Mouse (Mus musculus) cerebellum, adult 2 months (tissue): ENCODE measurements around the gene Olfr1118. TPM values are rescaled to one million over a fixed set of nuclear protein-coding genes. Genes with fewer than 3 reads are reported as not detected.
"Not testable (repeated sequence)": the region's sequence is repeated elsewhere in the genome, so short reads cannot be mapped to it uniquely, and the experiment has no call there.

Experiments used
- DNase-seq, 2 experiments: peaks; one replicate each; pipeline ENCODE4 v3.0.0; 2021
- H3K27ac ChIP-seq: fragments of 200-500 bp; 2 replicates; pipeline ENCODE4 v1.5.1; 2012; ENCODE audit warnings: low read length, control low read depth, inconsistent platforms; ENCODE audit not compliant: insufficient read depth
- H3K27me3 ChIP-seq: fragments of 200-500 bp; 2 replicates; pipeline ENCODE4 v1.6.1; 2012; ENCODE audit warnings: inconsistent platforms, mild to moderate bottlenecking, low read length, moderate library complexity; ENCODE audit not compliant: control insufficient read depth, insufficient read depth
- H3K4me1 ChIP-seq: fragments of 200-500 bp; 2 replicates; pipeline ENCODE4 v1.6.1; 2011; ENCODE audit warnings: low read length; ENCODE audit not compliant: control insufficient read depth, insufficient read depth
- H3K4me3 ChIP-seq: fragments of 200-500 bp; replicated peaks from 2 replicates; pipeline ENCODE3; 2011; ENCODE audit warnings: mild to moderate bottlenecking, low read depth, low read length, control low read depth; ENCODE audit not compliant: insufficient read depth
- CTCF ChIP-seq: fragments of 200-500 bp; IDR thresholded peaks from 2 replicates; pipeline ENCODE4 v1.5.1; 2011; ENCODE audit warnings: low read depth, mild to moderate bottlenecking, control low read depth, low read length, moderate library complexity, borderline replicate concordance; ENCODE audit not compliant: insufficient read depth
- POLR2A ChIP-seq: fragments of 200-500 bp; IDR thresholded peaks from 2 replicates; pipeline ENCODE4 v1.6.1; 2011; ENCODE audit warnings: low read length, control low read depth, borderline replicate concordance; ENCODE audit not compliant: insufficient read depth
- WGBS: fragments of 180-500 bp; shearing (Covaris S2); methylation state at CpG from one replicate; pipeline ENCODE4 v1.1.7; 2018; 5-methylcytosine and 5-hydroxymethylcytosine counted together
- polyA plus RNA-seq: library from polyadenylated mRNA; depleted of rRNA; stranded (reverse); fragments of >200 nt; gene quantifications from 2 replicates; pipeline ENCODE4 v1.2.3, GENCODE M21; 2012; rRNA removed

Olfr1118 gene
- polyA plus RNA-seq, result not detected in 2 replicates

DNA sequence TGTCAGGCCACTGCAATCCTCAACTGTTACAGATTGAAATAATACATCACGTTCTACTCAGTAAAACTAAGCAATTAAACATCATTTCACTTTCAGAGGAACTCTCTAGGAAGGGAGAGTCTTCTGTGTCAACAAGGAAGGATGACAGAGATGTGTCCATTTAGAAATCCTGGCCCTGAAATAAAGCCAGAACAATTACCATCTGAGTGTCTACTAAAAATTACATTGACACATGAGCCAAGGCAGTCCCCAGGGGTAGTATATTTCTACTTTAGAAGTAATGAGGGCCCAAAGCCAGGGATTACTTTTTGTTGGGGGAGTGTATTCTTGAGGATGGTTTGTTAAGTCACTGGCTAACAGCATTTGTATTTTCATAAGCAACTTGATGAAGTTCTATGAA, at the start of gene Olfr1118:
Gene Olfr1118, plus strand, starts transcription at position 301 of the 400 bp plus-strand sequence.
- Histone ChIP-seq H3K27ac (no peak within 1 kb of the TSS), H3K27me3 (no peaks in the 10 kb centered on the region), H3K4me1 (no peaks in the 10 kb centered on the region), H3K4me3 (no peak within 1 kb of the TSS)
- no peak for DNase-seq
- WGBS, result 64% methylated on average over 1 of the region's 1 CpGs
- TF ChIP-seq POLR2A, result no peak
- no peak for TF ChIP-seq CTCF

DNA sequence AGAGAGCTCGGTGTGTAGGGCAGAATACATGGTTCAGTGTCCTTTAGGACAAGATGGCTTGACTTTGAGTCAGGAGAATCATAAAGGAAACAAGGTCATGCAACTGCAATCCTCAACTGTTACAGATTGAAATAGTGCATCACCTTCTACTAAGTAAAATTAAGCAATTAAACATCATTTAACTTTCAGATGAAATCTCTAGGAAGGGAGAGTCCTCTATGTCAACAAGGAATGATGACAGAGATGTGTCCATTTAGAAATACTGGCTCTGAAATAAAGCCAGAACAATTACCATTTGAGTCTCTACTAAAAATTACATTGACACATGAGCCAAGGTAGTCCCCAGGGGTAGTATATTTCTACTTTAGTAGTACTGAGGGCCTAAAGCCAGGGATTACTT, 40.1 kb upstream of the Olfr1118 start, which contains the start of gene Olfr1116:
Gene Olfr1116, plus strand, starts transcription at position 301 of the 400 bp plus-strand sequence.
- H3K4me1 ChIP-seq, result no peaks in the 10 kb centered on the region
- no peak within 1 kb of the TSS for H3K4me3 ChIP-seq
- H3K27me3 ChIP-seq, result no peaks in the 10 kb centered on the region
- WGBS, result 82% methylated on average over 1 of the region's 1 CpGs
- no peak for DNase-seq
- TF ChIP-seq CTCF (no peak), POLR2A (no peak)
- no peak within 1 kb of the TSS for H3K27ac ChIP-seq

DNA sequence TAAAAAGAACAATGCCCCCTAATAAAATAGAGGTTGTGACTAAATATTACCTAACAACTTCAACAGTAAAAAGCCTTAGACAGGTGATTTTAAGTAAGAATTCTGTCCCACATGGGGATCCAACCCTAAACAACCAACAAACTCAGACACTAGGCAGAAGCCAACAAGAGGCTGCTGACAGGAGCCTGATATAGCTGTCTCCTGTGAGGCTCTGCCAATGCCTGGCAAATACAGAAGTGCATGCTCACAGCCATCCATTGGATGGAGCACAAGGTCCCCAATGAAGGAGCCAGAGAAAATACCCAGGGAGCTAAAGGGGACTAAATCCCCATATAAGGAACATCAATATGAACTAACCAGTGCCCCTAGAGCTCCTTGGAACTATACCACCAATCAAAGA, 13.4 kb upstream of the Olfr1118 start:
- H3K4me1 ChIP-seq, H3K27me3 ChIP-seq, DNase-seq, H3K4me3 ChIP-seq, H3K27ac ChIP-seq: not testable (repeated sequence)

DNA sequence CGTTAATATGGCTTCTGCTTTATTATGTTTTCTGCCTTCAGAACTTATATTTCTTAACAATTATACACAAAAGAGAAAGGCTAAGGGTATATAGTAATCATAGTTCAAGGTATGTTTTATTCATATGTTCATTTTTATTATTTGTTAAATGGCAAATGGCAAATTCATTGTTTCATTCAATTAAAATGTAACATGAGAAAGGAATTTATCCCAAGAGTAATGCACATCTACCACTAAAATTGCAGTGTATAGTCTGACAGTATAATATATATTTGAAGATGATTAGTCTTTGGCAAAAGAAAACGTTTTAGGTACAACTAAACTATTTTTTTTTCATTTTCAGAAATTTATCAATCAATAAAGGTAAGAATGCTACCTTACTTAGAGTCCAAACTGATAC, 47.1 kb downstream of the Olfr1118 start, which contains the start of gene Olfr1120:
Gene Olfr1120, plus strand, starts transcription at position 301 of the 400 bp plus-strand sequence.
- Histone ChIP-seq H3K27ac (no peak within 1 kb of the TSS), H3K27me3 (no peaks in the 10 kb centered on the region), H3K4me1 (no peaks in the 10 kb centered on the region), H3K4me3 (no peak within 1 kb of the TSS)
- 69% methylated on average over 2 of the region's 2 CpGs for WGBS
- TF ChIP-seq CTCF, result no peak
- TF ChIP-seq POLR2A, result no peak
- no peak for DNase-seq

DNA sequence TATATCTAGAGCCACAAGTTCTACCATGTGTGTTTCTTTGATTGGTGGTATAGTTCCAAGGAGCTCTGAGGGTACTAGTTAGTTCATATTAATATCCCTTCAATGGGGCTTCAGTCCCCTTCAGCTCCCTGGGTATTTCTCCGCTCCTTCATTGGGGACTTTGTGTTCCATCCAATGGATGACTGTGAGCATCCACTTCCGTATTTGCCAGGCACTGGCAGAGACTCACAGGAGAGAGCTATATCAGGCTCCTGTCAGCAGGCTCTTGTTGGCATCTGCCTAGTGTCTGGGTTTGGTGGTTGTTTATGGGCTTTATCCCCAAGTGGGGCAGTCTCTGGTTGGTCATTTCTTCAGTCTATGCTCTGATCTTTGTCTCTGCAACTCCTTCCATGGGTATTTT, 52.7 kb downstream of the Olfr1118 start:
- H3K4me3 ChIP-seq, DNase-seq, H3K27ac ChIP-seq, H3K4me1 ChIP-seq, H3K27me3 ChIP-seq: not testable (repeated sequence)
- WGBS, result 84% methylated on average over 2 of the region's 2 CpGs

Other genes with a start within 250 kb of the Olfr1118 start
- gene Olfr1107, start 231.8 kb upstream of the Olfr1118 start, polyA plus RNA-seq, result not detected in 2 replicates
- gene Olfr1109, start 211.6 kb upstream of the Olfr1118 start, polyA plus RNA-seq, result not detected in 2 replicates
- gene Olfr259, start 193.0 kb upstream of the Olfr1118 start, polyA plus RNA-seq, result not detected in 2 replicates
- not detected in 2 replicates for gene Olfr1110, start 167.3 kb upstream of the Olfr1118 start, polyA plus RNA-seq
- not detected in 2 replicates for gene Olfr1111, start 155.0 kb upstream of the Olfr1118 start, polyA plus RNA-seq
- gene Olfr1112, start 119.8 kb upstream of the Olfr1118 start, polyA plus RNA-seq, result not detected in 2 replicates
- not detected in 2 replicates for gene Olfr1113, start 98.6 kb upstream of the Olfr1118 start, polyA plus RNA-seq
- not detected in 2 replicates for gene Olfr1115, start 59.6 kb upstream of the Olfr1118 start, polyA plus RNA-seq
- gene Olfr1116, start 40.0 kb upstream of the Olfr1118 start, polyA plus RNA-seq, result not detected in 2 replicates
- not detected in 2 replicates for gene Olfr1120, start 47.2 kb downstream of the Olfr1118 start, polyA plus RNA-seq
- gene Olfr1121, start 62.3 kb downstream of the Olfr1118 start, polyA plus RNA-seq, result not detected in 2 replicates
- not detected in 2 replicates for gene Olfr1122, start 78.3 kb downstream of the Olfr1118 start, polyA plus RNA-seq
- gene Olfr1123, start 109.1 kb downstream of the Olfr1118 start, polyA plus RNA-seq, result not detected in 2 replicates
- not detected in 2 replicates for gene Olfr1124, start 122.7 kb downstream of the Olfr1118 start, polyA plus RNA-seq
- not detected in 2 replicates for gene Olfr1126, start 146.4 kb downstream of the Olfr1118 start, polyA plus RNA-seq
- gene Pramel7, start 189.5 kb downstream of the Olfr1118 start, polyA plus RNA-seq, result not detected in 2 replicates
- not detected in 2 replicates for gene Pramel6, start 199.0 kb downstream of the Olfr1118 start, polyA plus RNA-seq
- 0.08 TPM in 1 of 2 replicates, not detected in the other for gene Olfr153, start 224.2 kb downstream of the Olfr1118 start, polyA plus RNA-seq
- gene Olfr1128, start 238.0 kb downstream of the Olfr1118 start, polyA plus RNA-seq, result not detected in 2 replicates